Mouse (Mus musculus): ENCODE measurements around the gene Rps6kl1.

Rps6kl1 gene

GRCm38 (mm10) chr12:85151002-85151774, at the start of gene Rps6kl1:
Rps6kl1 (minus strand) TSS chr12:85151264.
- peak; percentile 35 for DNase-seq (ENCODE audit: low spot score)

GRCm38 (mm10) chr12:85199954-85200353, 48.9 kb upstream of the Rps6kl1 start:
- no peak for DNase-seq (ENCODE audit: low spot score)

- no peak for DNase-seq (ENCODE audit: low spot score)
Measured at GRCm38 (mm10) chr12:85197936-85198335, 46.9 kb upstream of the Rps6kl1 start.

GRCm38 (mm10) chr12:85197371-85197770, 46.3 kb upstream of the Rps6kl1 start:
- no peak for DNase-seq (ENCODE audit: low spot score)

- DNase-seq (ENCODE audit: low spot score) = no peak
Measured at GRCm38 (mm10) chr12:85196191-85196590, 45.1 kb upstream of the Rps6kl1 start.

- no peak for DNase-seq (ENCODE audit: low spot score)
Measured at GRCm38 (mm10) chr12:85195086-85195485, 44.0 kb upstream of the Rps6kl1 start.

- DNase-seq (ENCODE audit: low spot score) = no peak
Measured at GRCm38 (mm10) chr12:85194623-85195018, 43.6 kb upstream of the Rps6kl1 start.

GRCm38 (mm10) chr12:85193923-85194622, 43.0 kb upstream of the Rps6kl1 start:
- no peak for DNase-seq (ENCODE audit: low spot score)

GRCm38 (mm10) chr12:85193146-85193545, 42.1 kb upstream of the Rps6kl1 start:
- DNase-seq (ENCODE audit: low spot score) = no peak

- no peak for DNase-seq (ENCODE audit: low spot score)
Measured at GRCm38 (mm10) chr12:85192461-85193108, 41.5 kb upstream of the Rps6kl1 start.

- DNase-seq (ENCODE audit: low spot score) = no peak
Measured at GRCm38 (mm10) chr12:85190290-85190689, 39.2 kb upstream of the Rps6kl1 start.

GRCm38 (mm10) chr12:85186361-85186760, 35.3 kb upstream of the Rps6kl1 start:
- DNase-seq (ENCODE audit: low spot score) = no peak

GRCm38 (mm10) chr12:85185810-85186209, 34.7 kb upstream of the Rps6kl1 start:
- no peak for DNase-seq (ENCODE audit: low spot score)

- no peak for DNase-seq (ENCODE audit: low spot score)
Measured at GRCm38 (mm10) chr12:85184118-85184517, 33.1 kb upstream of the Rps6kl1 start.

GRCm38 (mm10) chr12:85182898-85183297, 31.8 kb upstream of the Rps6kl1 start:
- no peak for DNase-seq (ENCODE audit: low spot score)

- no peak for DNase-seq (ENCODE audit: low spot score)
Measured at GRCm38 (mm10) chr12:85182345-85182643, 31.2 kb upstream of the Rps6kl1 start.

GRCm38 (mm10) chr12:85181475-85182344, 30.6 kb upstream of the Rps6kl1 start:
- DNase-seq (ENCODE audit: low spot score) = no peak

GRCm38 (mm10) chr12:85178294-85178693, 27.2 kb upstream of the Rps6kl1 start:
- DNase-seq (ENCODE audit: low spot score) = no peak

GRCm38 (mm10) chr12:85177740-85178239, 26.7 kb upstream of the Rps6kl1 start, which contains the start of gene Pgf:
Pgf (minus strand) TSS chr12:85177790.
- no peak for DNase-seq (ENCODE audit: low spot score)

- peak; percentile 48 for DNase-seq (ENCODE audit: low spot score)
Measured at GRCm38 (mm10) chr12:85176846-85177523, 25.9 kb upstream of the Rps6kl1 start.

Measured in c-Kit-positive CD71-positive TER-119-positive erythroid progenitor cells, embryonic 14.5 days (primary cell).